Mouse (Mus musculus) lung, postnatal 4 days (tissue): ENCODE results near the gene AC134908.4.
"Not testable (repeated sequence)": the region's sequence is repeated elsewhere in the genome, so short reads cannot be mapped to it uniquely, and the experiment has no call there.

ENCODE experiments used
- DNase-seq, 2 experiments: peaks; one replicate each; pipeline ENCODE4 v3.0.0; 2021

AC134908.4 gene

DNA sequence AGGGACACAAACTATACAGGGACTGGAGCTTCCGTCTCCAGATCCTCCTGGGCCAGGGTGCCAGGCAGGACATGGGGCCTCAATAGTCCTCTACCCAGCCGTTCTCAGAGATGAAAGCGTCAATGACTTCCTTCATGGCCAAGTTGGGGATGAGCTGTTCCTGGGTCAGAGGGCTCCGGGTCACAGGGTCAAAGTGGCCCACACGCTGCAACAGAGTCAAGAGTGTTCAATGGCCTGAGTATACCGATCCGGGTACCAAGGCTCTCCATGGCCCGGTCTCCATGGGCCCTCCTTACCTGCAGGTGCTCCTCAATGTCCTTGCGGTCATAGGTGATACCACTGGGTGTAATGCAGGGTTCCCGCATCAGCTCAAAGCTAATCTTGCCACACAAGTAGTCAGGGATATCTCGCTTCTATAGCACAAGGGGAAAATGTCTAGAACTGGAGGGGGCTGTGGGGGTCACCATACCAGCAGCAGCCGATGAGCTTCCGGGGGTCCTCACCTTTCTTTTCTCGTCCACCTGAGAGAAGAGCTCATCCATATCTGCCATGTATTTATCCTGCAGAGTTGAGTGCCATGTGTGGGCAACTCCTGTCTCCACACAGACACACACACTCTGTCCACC lies 35.5 kb upstream of the AC134908.4 start:
- DNase-seq: no peak

DNA sequence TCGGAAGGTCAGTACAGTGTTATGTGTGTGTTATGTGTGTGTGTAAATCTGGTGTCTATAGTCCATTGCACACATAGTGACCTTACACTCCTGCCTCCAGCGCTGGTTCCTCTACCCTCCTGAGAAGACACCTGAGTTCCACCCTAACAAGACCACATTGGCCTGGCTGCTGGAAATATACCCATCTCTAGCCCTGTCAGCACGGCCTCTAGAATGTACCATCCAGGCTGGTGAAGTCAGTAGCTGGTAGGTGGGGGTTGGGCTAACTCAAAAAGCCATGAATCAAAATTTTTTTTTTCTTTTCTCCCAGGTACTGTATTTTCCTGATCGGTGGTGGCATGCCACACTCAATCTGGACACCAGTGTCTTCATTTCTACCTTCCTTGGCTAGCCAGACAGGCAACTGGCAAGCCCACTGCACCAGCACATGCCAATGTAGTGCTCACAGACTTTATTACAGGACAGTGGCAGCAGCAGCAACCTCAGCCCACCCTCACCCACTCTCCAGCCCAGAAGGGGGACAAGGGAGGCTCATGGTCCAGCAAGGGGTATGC lies 34.8 kb upstream of the AC134908.4 start:
- DNase-seq: no peak

DNA sequence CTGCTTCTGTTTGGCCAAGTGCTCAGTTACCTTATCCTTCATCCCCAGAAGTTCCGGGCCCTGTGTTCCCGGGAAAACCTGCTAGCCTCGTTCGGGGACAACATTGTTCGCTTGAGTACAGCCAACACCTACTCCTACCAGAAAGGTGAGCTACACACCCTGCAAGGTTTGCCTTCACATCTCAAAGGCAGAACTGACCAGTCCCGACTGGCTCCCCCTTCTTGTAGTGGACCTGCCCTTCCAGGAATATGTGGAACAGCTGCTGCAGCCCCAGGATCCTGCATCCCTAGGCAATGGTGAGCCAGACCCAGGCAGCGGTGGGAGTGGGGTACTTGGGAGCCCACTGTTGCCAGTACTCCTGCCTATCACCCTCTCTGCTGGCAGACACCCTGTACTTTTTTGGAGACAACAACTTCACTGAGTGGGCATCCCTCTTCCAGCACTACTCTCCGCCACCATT lies 34.1 kb upstream of the AC134908.4 start:
- no peak for DNase-seq

DNA sequence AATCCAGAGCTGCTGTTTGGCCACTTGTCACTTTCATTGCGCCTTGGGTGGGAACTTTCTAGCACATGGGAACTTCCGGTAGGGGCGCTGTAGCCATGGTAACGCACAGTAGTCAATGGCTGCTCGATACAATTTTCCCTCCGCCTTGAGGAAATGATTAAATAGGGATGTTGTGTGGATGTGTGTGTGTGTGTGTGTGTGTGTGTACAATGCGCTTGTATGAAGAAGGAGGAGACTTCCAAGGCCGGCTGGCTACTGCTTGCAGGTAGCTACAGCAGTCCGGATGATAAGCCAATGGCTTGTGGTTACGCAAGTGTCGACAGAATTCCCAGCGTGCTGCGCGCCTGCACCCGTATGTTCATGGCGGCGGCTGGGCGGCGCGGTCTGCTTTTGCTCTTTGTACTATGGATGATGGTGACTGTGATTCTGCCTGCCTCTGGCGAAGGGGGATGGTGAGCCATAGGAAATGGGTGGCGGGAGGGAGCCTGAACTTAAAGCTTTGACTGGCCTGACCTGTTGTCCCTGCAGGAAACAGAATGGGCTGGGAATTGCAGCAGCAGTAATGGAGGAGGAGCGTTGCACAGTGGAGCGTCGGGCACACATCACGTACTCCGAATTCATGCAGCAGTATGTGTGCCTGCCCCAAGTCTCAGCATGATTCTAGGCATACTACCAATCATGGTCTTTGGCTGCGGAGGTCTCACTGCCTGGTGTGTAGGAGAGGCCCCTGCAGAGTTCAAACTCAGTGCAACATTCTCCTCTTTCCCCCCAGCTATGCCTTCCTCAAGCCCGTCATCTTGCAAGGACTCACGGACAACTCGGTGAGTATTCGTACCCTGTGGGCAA lies 33.5 kb upstream of the AC134908.4 start, which contains the start of gene Jmjd8:
TSS of gene Jmjd8 (plus strand) at position 156 of the 846 bp plus-strand sequence.
- DNase-seq: peak; percentile 78 to 79

DNA sequence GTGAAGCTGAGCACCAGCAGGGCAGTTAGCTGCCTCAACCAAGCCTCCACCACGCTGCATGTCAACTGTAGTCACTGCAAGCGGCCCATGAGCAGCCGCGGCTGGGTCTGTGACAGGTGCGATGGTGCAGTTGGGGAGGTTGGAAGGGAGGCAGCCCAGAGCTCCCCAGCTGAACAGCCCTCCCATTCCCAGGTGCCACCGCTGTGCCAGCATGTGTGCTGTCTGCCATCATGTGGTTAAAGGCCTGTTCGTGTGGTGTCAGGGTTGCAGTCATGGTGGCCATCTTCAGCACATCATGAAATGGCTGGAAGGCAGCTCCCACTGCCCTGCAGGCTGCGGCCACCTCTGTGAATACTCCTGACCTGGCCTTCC lies 32.8 kb upstream of the AC134908.4 start:
- no peak for DNase-seq

DNA sequence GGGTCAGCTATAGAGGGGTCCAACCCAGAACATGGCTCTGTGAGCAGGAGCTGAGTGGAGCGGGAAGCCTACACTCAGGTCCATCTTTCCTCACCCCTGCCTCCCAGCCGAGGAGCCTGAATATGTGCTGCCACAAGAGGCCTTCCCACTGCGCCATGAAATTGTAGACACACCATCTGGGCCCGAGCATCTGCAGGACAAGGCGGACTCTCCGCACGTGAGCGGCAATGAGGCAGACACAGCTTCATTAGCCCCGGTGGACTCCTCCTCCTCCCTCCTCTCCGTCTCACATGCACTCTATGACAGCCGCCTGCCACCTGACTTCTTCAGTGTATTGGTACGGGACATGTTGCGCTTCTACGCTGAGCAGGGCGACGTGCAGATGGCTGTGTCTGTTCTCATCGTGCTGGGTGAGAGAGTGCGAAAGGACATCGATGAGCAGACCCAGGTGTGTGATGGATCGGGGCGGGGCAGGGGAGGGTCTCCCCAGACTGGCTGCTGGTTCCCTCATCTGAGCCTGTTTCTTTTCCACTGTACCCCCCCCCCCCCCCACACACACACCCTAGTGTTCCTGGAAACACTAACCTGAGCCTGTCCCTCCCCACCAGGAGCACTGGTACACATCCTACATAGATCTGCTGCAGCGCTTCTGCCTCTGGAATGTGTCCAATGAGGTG lies 32.2 kb upstream of the AC134908.4 start:
- DNase-seq: no peak

DNA sequence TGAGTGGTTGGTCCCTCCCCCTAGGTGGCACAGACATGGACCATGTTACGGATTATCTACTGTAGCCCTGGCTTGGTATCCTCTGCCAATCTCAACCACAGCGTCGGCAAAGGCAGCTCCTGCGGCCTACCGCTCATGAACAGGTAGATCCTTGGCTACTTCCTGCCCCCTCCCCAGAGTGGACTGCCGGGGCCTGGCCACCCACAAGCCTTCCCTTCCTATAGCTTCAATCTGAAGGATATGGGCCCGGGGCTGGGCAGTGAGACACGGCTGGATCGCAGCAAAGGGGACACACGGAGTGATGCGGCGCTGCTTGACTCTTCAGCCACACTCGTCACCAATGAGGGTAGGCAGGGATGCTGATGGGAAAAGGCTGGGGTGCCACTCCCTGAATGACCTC lies 31.6 kb upstream of the AC134908.4 start:
- DNase-seq: no peak

DNA sequence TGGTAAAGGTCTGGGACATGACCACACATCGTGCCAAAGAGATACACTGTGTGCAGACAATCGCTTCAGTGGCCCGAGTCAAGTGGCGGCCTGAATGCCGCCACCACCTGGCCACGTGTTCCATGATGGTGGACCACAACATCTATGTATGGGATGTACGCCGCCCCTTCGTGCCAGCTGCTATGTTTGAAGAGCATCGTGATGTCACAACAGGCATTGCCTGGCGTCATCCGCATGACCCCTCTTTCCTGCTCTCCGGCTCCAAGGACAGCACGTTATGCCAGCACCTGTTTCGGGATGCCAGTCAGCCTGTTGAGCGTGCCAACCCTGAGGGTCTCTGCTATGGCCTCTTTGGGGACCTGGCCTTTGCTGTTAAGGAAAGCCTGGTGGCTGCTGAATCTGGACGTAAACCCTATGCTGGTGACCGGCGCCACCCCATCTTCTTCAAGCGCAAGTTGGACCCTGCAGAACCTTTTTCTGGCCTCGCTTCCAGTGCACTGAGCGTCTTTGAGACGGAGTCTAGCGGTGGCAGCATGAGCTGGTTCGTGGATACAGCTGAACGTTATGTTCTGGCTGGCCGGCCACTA lies 30.6 kb upstream of the AC134908.4 start:
- no peak for DNase-seq

DNA sequence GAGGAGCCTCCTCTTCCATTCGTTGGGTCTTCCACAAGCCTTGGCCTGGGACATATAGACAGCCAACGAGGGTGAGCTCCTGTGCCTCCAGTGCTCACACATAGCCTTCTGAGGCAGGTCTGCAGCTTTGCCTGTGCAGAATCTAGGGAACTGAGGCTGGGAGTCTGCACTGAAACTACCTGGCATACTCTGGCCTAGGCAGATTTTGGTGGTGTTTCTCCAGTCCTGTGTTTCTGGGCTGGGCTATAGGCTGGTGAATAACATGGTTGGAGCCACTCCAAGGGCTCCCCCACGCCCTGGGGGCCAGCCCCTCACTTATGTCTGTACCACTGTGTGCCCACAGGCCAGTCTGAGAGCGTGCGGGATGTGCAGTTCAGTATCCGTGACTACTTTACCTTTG lies 29.9 kb upstream of the AC134908.4 start:
- DNase-seq: no peak

DNA sequence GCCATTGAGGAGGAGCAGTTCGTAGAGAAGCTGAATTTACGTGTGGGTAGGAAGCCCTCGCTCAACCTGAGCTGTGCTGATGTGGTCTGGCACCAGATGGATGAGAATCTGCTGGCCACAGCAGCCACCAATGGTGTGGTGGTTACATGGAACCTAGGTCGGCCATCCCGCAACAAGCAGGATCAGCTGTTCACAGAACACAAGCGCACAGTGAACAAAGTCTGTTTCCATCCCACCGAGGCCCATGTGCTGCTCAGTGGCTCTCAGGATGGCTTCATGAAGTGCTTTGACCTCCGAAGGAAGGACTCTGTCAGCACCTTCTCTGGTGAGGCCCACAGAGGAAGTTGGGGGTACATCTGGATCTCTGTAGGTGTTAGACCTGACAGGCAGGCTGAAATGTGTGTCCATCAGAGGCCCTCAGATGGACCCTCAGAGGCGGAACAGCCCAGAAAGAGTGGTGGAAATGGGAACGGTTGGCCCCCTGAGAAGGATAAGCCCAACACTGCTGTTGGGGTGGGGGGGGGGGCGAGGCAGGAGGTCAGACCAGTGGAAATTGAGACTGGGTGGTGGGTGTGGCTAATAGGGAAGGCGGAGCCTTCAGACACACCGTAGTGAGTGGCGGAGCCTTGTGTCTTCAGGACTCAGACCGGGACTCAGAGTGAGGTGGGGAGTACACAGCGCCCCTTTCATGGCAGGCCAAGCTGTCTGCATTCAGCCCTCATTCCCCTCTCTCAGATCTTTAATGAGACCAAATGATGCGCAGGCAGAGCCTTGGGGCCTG lies 29.1 kb upstream of the AC134908.4 start:
- DNase-seq: no peak

DNA sequence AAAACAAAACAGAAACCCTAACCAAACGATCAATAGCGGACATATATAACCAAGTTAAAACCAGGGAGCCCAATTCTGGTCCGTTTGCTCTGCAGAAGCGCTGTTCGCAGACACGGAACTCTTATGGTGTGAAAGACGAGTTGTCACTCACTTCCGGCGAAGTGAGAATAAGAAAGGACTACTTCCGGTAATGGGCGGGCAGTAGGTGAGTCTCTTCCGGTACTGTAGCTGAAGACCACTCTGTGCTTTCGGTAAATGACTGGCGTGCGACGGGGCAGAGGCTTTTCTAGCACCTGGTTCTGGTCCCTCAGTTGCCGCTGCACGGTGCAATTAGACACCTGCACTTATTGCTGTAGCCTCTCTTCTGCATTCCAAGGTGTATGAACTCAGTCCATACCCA lies 28.0 kb upstream of the AC134908.4 start, which contains the start of gene Wdr24:
TSS of gene Wdr24 (plus strand) at position 176 of the 400 bp plus-strand sequence.
- peak; percentile 78 to 85 for DNase-seq

DNA sequence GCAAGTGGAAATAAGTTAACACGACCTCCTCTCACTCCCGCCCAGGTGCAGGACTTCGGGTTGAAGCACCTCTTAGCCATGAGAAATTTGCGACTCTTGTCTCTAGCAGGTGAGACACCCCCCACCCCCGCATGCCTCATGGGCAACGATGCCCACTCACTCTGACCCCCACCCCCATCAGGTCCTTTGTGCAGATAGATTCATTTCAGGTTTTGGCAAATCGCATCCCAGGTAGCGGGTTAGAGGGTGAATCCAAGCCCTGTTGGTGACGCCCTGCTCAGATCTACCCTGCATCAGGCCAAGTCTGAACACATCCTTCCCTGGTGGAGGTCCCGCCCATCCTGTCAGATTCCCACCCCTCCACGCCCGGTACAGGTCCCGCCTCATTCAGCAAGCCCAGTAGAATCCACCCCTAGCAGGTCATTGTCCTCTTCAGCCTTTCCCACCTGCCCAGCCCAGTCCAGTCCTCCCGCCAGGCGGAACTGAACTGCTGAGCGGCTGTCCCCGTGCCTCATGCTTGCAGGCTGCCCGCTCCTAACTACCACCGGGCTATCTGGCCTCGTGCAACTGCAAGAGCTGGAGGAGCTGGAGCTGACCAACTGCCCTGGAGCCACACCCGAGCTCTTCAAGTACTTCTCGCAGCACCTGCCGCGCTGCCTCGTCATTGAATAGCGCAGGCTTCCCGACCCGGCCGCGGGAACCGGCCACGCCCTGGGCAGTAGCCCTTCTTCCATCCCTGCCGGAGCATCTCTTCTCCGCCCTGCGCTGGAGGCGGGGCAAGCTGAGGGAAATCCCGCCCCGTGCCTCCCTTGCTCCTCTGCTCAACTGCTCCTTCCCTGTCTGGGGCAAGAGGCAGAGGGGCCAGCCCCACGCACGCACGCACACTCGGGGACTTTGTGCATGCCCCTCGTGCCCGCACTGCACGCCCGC lies 23.7 kb upstream of the AC134908.4 start:
- peak in 1 of 2 experiments; percentile 34 for DNase-seq

DNA sequence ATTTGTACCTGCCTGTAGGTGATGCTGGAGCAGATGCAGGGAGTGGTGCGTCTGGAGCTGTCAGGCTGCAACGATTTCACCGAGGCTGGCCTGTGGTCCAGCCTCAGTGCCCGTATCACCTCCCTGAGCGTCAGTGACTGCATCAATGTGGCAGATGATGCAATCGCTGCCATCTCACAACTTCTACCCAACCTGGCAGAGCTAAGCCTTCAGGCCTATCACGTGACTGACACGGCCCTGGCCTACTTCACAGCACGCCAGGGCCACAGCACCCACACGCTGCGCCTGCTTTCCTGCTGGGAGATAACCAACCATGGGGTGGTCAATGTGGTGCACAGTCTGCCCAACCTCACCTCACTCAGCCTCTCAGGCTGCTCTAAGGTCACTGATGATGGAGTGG lies 22.2 kb upstream of the AC134908.4 start:
- no peak for DNase-seq

DNA sequence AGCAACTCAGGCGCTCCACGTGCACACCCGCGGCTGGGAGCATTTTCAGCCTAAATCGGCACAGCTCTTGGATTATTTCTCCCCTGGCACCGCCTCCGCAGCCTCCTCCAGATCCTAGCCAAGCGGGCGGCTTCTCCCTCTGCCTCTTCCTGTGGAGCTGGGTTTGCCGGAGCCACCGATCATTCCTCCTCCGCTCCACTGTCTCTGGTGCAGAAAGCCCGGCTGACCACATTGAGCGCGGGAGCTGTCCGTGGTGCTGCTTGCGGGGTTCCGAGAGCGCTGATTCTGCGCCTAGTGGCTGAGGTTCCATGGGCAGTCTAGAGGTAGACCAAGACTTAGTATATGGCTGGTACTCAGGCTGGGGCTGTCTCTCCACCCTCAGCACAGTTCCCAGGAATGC lies 18.0 kb upstream of the AC134908.4 start:
- DNase-seq: peak; percentile 89 to 92

DNA sequence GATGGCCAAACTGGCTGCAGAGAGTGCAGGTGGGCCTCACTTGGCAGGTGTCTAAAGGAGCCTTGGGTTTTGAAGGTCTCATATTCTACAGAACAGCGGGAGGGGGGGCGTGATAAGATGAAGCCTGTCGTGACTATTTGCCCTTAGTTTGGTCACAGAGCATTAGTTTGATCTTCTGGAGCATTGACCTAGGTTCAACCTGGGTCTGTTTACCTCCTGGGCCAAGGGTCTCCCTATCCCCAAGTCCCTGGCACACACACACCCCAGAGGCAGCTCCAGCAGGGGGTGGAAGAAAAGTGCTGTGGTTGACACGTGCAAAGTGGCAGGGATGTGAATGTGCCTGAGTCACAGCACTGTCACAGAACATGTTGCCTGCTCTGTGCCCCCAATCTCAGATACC lies 15.4 kb upstream of the AC134908.4 start:
- no peak for DNase-seq

DNA sequence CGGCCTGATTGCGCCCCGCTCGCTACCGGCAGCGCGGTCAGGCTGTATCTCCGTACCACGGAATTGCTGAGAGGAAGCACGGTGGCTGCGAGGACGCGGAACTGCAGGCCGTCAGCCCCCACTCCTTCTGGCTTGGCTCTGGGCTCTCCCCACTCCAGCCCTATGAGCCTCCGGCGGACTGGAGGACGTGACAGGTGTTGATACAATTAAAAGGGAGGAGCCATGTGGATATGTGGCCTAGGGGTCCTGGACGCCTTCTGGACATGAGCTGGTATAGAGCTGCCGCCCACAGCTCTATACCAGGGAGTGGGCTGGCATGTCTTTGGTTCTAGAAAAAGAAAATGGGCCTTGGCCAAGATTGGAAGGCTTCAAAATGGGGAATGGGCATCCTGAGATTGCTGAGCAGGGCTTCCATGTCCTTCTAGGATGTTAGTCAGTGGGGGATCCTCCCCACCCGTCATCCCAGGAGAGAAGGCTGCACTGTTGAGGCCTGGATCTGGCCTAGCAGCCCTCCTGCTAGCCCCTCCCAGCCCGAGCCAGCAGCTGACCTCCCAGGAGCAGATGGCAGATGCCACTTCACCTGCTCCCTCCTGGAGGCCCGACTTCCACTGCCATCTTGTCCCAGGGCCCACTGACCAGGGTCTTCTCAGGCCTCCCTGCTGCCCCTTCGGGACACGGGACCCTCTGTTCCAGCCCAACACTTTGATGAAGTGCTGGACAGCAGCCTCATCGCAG lies 14.3 kb upstream of the AC134908.4 start:
- DNase-seq: no peak

DNA sequence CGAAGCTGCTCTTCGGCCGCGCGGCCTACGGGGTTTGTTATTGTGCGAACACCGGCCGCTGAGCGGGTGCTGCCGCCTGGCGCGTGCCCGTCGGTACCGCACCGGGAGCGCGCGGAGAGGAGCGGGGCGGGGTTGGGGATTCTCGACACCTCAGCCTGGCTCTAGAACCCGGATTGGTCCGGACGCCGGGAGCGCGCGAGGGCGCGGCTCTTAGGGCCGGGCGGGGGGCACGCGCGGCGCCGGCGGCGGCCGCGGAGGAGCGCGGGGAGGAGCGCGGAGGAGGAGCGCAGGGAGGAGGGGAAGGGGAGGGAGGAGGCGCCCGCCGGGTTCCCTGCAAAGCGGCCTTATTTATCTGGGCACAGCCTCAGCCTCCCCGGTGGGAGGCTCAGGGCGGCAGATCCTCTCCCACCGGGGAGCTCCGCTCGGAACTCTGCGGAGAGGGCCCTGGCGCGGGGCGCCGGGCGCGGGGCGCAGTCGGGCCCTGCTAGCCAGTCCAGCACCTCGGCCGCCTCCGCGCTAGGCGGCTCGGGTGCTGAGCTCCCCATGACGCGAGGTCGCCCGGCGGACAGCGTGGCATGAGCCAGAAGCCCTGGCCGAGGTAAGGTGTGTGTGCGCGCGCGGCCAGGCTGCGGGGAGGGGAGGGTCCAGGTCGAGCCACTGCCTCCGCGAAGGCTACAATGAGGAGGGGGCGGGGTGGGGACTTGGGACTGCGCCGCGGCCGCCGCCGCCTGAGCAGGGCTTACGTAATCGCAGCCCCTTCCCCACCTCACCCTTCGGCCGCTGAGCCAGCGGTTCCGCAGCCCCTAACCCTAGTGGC lies 13.5 kb upstream of the AC134908.4 start, which contains the start of gene Fbxl16:
TSS of gene Fbxl16 (plus strand) at position 297 of the 817 bp plus-strand sequence.
- peak; percentile 60 to 83 for DNase-seq

DNA sequence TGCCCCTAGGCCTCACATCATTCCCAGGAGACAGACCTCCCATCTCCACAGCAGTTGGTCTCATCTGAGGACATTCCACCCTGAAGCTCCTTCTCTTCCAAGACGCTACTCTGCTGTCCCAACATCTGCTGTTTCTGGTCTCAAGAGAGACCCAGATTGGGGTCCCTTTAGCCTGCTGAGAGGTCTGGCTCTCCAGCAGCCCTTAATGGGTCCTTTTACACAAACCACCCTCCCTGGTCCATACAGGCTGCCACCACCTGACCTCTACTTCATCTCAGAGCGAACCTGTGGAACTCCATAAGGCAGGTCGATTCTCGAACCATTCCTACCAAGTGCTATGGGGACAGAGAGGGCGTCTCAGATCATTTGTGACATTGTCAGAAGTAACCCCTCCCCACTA lies 12.6 kb upstream of the AC134908.4 start:
- no peak for DNase-seq

DNA sequence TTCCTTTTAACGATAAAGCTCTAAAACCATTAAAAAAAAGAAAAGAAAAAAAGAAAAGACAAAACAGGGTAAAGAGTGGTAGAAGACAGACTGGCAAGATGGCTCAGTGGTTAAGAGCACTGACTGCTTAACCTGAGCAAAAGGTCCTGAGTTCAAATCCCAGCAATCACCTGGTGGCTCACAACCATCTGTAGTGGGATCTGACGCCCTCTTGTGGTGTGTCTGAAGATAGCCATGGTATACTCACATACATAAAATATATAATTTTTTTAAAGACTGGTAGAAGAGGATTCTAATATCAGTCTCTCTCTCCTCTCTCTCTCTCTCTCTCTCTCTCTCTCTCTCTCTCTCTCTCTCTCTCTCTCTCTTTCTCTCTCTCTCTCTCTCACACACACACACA lies 12.0 kb upstream of the AC134908.4 start:
- DNase-seq: not testable (repeated sequence)
